Mouse (Mus musculus): ENCODE measurements around the gene Tapbpl. TPM values are rescaled to one million over a fixed set of nuclear protein-coding genes. Genes with fewer than 3 reads are reported as not detected.

The Tapbpl gene
- polyA plus RNA-seq, 1 experiment, result 6.4 TPM

DNA sequence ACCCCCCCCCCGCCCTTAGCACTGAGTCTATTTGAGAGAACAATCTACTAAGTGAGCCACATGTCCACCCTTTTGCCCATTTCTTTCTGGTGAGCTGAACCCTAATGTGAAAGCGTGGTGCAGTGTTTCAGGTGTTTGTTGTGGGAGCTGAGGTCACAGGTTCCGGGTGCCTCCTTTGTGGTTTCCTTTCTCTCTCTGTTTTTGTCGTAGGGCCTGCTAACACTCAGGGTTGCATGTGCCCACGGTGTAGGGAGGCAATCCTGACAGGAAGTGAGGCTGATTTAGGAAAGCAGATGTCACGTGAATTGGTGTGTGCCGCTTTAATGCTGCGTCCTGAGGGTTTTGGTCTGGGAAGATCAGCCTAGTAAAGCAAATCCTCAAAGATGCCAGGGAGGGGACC lies 9.9 kb upstream of the Tapbpl start:
- H3K27ac ChIP-seq (ENCODE audit: insufficient read depth, low read length), result no peak overlapping the region
- no peak for TF ChIP-seq POLR2A (IDR thresholded peaks at IDR 0.05; ENCODE audit: extremely low read depth, insufficient read depth, low read length)
- no peak overlapping the region for H3K4me3 ChIP-seq (ENCODE audit: insufficient read depth, low read length)
- 0 out of 2 replicates have a peak, but pooled peaks cover 2% of the 10 kb centered on the region for H3K4me1 ChIP-seq (ENCODE audit: control insufficient read depth, insufficient read depth, low read length)

DNA sequence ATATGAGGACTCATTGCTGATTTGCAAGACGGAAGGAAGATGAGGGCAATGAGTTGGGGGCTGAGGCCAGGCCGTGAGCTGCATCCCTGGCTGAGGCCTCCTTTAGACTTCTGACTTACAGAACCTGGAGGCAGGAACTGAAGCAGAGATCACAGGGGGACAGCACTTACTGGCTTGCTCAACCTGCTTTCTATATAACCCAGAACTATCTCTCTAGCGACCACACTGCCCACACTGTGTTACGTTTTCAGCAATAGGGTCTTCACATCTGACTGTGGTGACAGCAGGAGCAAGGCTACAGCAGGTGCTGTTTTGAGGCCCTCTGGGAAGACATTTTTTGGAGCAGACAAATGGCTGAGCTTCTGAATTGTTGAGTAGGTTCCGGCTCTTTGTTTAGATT lies 9.0 kb upstream of the Tapbpl start:
- Histone ChIP-seq H3K4me1 (ENCODE audit: control insufficient read depth, insufficient read depth, low read length) (0 out of 2 replicates have a peak, but pooled peaks cover 2% of the 10 kb centered on the region), H3K27ac (ENCODE audit: insufficient read depth, low read length) (no peak overlapping the region), H3K4me3 (ENCODE audit: insufficient read depth, low read length) (no peak overlapping the region)
- no peak for TF ChIP-seq POLR2A (IDR thresholded peaks at IDR 0.05; ENCODE audit: extremely low read depth, insufficient read depth, low read length)
- TF ChIP-seq CTCF (IDR thresholded peaks at IDR 0.05; ENCODE audit: extremely low read depth, insufficient read depth, low read length), result no peak

DNA sequence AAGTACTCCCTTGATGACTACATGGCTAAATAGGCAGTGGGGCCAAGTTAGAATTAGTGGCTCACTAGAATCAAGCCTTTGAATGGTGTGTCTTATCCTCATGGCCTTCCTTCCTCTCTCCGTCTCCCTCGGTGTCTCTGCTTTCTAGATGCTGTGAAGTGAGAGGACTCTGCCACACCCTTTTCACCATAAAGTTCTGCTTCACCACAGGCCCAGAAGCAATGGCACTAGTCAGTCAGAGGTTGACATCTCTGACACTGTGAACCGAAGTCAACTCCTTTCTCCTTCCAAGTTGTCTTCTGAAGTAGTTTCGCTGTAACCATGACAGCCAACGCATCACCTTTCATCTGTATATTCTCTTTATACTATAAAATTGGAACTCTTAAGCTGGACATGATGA lies 7.9 kb upstream of the Tapbpl start:
- H3K27ac ChIP-seq (ENCODE audit: insufficient read depth, low read length), result no peak overlapping the region
- no peak overlapping the region for H3K4me3 ChIP-seq (ENCODE audit: insufficient read depth, low read length)
- H3K4me1 ChIP-seq (ENCODE audit: control insufficient read depth, insufficient read depth, low read length), result 0 out of 2 replicates have a peak, but pooled peaks cover 2% of the 10 kb centered on the region
- no peak for TF ChIP-seq CTCF (IDR thresholded peaks at IDR 0.05; ENCODE audit: extremely low read depth, insufficient read depth, low read length)
- TF ChIP-seq POLR2A (IDR thresholded peaks at IDR 0.05; ENCODE audit: extremely low read depth, insufficient read depth, low read length), result no peak

DNA sequence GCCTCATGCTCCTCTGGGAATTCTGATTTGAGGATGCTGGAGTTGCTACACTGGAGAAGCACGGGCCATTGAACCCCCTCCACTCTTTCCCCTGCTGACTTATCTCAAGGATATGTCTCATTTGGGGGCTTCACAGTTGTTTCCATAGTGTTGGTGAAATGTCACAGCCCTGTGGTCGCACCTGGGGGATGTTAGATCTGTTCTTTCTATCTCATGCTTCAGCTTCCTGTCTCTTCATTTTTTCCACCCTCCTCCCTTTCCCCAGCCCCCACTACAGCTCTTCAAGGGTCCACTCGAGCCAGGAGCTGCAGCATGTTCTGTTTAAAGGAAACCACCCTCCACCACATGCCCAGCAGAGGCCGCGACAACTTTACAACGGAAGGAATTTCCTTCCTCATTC lies 6.7 kb upstream of the Tapbpl start:
- Histone ChIP-seq H3K4me1 (ENCODE audit: control insufficient read depth, insufficient read depth, low read length) (0 out of 2 replicates have a peak, but pooled peaks cover 2% of the 10 kb centered on the region), H3K4me3 (ENCODE audit: insufficient read depth, low read length) (no peak overlapping the region), H3K27ac (ENCODE audit: insufficient read depth, low read length) (no peak overlapping the region)
- TF ChIP-seq POLR2A (IDR thresholded peaks at IDR 0.05; ENCODE audit: extremely low read depth, insufficient read depth, low read length) (no peak), CTCF (IDR thresholded peaks at IDR 0.05; ENCODE audit: extremely low read depth, insufficient read depth, low read length) (no peak)

DNA sequence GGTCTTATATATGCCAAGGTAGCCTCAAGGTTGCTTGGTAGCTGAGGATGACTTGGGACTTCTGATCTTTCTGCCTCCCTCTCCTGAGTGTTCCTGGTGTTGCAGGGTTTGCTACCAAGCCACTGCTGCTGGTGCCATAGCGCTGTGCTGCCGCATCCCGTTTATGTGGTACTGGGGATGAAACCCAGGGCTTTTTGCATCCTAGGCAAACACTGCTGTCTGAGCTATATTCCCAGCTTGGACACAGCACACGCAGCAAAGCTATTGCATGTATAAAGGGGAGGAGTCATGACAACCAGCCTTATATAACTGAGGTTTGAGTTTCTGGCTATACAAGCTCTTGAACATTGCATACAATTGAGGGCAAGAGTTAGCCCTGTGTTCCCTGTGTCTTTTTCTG lies 5.8 kb upstream of the Tapbpl start:
- TF ChIP-seq CTCF (IDR thresholded peaks at IDR 0.05; ENCODE audit: extremely low read depth, insufficient read depth, low read length) (no peak), POLR2A (IDR thresholded peaks at IDR 0.05; ENCODE audit: extremely low read depth, insufficient read depth, low read length) (no peak)
- H3K4me1 ChIP-seq (ENCODE audit: control insufficient read depth, insufficient read depth, low read length), result 0 out of 2 replicates have a peak, but pooled peaks cover 2% of the 10 kb centered on the region
- no peak overlapping the region for H3K27ac ChIP-seq (ENCODE audit: insufficient read depth, low read length)
- H3K4me3 ChIP-seq (ENCODE audit: insufficient read depth, low read length), result no peak overlapping the region

DNA sequence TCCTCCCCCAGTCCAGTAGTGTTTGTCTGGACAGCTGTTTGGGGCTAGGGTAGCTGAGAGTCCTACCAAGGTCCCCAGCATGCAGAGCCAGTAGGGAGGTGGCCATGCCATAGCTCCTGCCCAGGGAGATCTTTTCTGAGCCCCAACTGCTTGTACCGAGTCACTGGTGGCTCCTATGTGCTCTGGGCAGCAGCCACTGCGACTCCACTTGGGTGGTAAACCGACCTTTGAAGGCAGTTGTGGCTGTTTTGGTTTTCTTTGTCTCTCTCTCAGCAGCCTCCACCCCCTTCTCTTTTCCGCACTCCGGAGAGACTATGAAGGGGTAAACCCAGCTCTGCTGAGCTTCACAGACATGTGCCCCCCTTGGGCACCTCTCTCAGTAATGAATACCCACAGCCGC lies 5.1 kb upstream of the Tapbpl start, which contains the start of gene Cd27:
Gene Cd27, minus strand, starts transcription at position 229 of the 400 bp plus-strand sequence.
- no peak within 1 kb of the TSS for H3K4me3 ChIP-seq (ENCODE audit: insufficient read depth, low read length)
- H3K27ac ChIP-seq (ENCODE audit: insufficient read depth, low read length), result no peak within 1 kb of the TSS
- 0 out of 2 replicates have a peak, but pooled peaks cover 2% of the 10 kb centered on the region for H3K4me1 ChIP-seq (ENCODE audit: control insufficient read depth, insufficient read depth, low read length)
- TF ChIP-seq CTCF (IDR thresholded peaks at IDR 0.05; ENCODE audit: extremely low read depth, insufficient read depth, low read length) (no peak), POLR2A (IDR thresholded peaks at IDR 0.05; ENCODE audit: extremely low read depth, insufficient read depth, low read length) (no peak)

DNA sequence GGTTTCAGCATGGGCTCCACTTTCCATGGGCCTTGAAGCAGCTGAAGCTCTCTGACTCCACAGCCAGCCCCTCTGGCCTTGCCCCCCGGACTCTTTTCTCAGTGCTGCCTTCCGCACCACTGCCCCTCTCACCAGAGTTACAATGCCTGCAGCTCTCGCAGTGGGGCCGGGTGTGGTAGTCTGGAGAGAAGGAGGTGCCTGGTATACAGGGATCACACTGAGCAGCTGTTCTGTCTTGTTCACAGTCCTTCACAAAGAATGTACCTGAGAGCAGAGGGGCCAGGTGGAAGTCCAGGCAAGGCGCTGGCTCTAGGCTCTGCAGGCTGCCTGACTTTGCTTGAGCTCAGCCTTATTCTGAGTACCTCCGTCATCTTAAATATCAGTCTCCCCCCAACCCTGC lies 4.7 kb upstream of the Tapbpl start:
- TF ChIP-seq CTCF (IDR thresholded peaks at IDR 0.05; ENCODE audit: extremely low read depth, insufficient read depth, low read length) (no peak), POLR2A (IDR thresholded peaks at IDR 0.05; ENCODE audit: extremely low read depth, insufficient read depth, low read length) (no peak)

DNA sequence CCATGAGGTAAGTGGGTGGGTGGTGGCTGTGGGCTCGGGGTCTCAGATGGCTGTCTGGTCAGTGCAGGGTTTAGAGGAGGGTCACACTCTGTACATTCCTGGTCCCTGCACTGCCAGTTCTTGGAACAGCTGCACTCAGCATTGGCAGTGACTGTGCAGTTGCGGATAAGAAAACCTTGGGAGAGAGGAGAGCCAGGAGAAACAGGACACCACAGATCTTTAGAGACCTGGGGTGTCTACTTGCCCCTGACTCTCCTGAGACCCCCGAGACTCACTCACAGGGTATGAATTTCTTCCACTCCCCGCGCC lies 2.8 kb upstream of the Tapbpl start:
- Histone ChIP-seq H3K27ac (ENCODE audit: insufficient read depth, low read length) (no peak overlapping the region), H3K4me1 (ENCODE audit: control insufficient read depth, insufficient read depth, low read length) (0 out of 2 replicates have a peak, but pooled peaks cover 2% of the 10 kb centered on the region), H3K4me3 (ENCODE audit: insufficient read depth, low read length) (no peak overlapping the region)
- TF ChIP-seq CTCF (IDR thresholded peaks at IDR 0.05; ENCODE audit: extremely low read depth, insufficient read depth, low read length), result no peak
- TF ChIP-seq POLR2A (IDR thresholded peaks at IDR 0.05; ENCODE audit: extremely low read depth, insufficient read depth, low read length), result no peak

More for the DNA sequence above, 4.7 kb upstream of the Tapbpl start:
- no peak overlapping the region for H3K27ac ChIP-seq (ENCODE audit: insufficient read depth, low read length)
- H3K4me1 ChIP-seq (ENCODE audit: control insufficient read depth, insufficient read depth, low read length), result 0 out of 2 replicates have a peak, but pooled peaks cover 2% of the 10 kb centered on the region
- no peak overlapping the region for H3K4me3 ChIP-seq (ENCODE audit: insufficient read depth, low read length)

DNA sequence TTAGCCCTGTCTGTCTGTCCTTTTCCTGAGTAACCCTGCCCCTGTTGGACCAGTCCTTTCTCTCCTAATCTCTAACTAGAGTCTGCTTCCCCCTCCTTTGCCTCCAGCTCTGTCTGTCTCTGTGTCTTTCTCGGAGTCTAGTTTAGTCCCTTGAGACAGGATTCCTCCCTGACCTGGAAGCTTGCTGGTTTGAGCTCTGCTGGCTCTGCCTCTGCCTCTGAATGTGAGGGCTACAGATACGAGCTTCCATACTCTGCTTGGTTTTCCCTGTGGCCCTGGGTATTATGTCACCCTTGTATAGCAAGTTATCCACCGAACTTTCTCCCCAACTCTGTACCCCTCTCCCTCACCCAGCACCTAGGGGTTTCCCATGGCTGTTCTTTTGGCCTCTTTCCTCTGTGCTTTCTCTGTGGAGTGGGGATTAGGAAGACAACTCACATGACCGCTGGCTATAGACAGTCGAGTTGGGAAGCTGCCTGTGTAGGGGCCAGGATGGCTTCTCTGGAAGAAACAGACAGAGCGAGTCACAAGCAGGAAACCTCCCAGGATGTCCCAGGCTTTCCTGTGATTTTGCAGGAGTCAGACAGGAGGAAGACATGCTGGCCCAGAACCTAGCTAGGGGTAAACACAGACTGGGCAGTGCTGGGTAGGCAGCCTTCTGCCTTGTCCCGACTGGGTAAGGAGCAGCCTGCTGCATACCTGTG lies 2.3 kb upstream of the Tapbpl start:
- H3K4me3 ChIP-seq (ENCODE audit: insufficient read depth, low read length), result no peak overlapping the region

DNA sequence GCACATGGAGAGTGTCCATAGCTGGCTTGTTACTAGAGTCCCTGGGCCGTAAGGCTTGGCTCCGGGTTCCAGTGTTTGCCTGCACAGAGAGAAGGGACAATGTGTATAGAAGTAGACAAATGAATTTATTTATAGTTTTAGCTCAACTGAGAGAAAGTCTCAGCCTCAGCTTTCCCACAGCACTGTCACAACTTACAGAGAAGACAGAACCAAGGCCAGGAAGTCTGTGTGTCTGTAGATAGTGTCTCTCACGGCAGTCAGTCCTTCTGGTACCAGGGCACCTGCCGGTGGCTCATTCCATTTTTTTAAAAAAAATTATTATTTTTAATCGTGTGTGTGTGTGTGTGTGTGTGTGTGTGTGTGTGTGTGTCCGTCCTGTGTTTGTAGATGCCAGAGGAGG lies 856 bp upstream of the Tapbpl start:
- H3K4me3 ChIP-seq (ENCODE audit: insufficient read depth, low read length), result no peak overlapping the region
- no peak for TF ChIP-seq POLR2A (IDR thresholded peaks at IDR 0.05; ENCODE audit: extremely low read depth, insufficient read depth, low read length)
- TF ChIP-seq CTCF (IDR thresholded peaks at IDR 0.05; ENCODE audit: extremely low read depth, insufficient read depth, low read length), result no peak
- no peak overlapping the region for H3K27ac ChIP-seq (ENCODE audit: insufficient read depth, low read length)
- 0 out of 2 replicates have a peak, but pooled peaks cover 2% of the 10 kb centered on the region for H3K4me1 ChIP-seq (ENCODE audit: control insufficient read depth, insufficient read depth, low read length)

More for the DNA sequence above, 2.3 kb upstream of the Tapbpl start:
- Histone ChIP-seq H3K4me1 (ENCODE audit: control insufficient read depth, insufficient read depth, low read length) (0 out of 2 replicates have a peak, but pooled peaks cover 2% of the 10 kb centered on the region), H3K27ac (ENCODE audit: insufficient read depth, low read length) (no peak overlapping the region)
- TF ChIP-seq CTCF (IDR thresholded peaks at IDR 0.05; ENCODE audit: extremely low read depth, insufficient read depth, low read length) (no peak), POLR2A (IDR thresholded peaks at IDR 0.05; ENCODE audit: extremely low read depth, insufficient read depth, low read length) (no peak)

Data from cortical plate, adult 2 months (tissue).